Comparison of ENCODE assay signal across 9 mouse cellular contexts in the genomic region with DNA sequence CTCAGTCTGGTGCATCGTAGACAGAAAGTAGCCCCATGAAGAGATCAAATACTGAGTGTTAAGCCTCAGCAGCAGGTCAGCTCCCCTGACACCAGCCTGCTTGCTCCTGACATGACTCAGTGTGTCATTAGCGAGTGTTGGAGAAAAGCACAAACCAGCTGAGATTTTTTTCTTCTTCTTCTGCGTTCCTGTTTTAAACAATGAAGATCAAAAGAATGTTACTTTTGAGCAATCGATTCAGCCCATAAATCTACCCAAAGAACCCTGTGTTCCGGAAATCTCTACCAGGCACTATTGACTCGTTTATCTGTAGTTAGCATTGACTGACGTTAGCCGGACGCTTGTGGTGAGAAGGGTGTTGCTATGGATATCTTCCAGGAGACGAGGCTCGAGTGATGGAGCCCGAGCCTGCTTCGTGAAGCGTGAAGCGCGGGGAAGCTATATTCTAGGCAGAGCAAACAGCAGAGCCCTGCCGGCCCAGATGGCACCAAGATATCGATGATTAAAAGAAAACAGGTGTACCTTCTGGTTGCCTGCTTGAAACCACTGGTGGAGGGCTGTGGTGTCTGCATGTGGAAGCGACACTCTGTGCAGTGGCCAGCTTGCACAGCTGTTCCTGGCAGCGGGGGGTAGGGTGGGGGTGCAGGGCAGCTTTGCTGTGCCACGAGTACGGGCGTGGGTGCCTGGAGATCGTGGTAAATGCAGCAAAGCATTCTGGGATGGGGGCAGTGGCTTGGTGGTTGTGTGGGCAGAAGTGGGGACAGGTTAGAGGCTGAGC. TPM values are rescaled to one million over a fixed set of nuclear protein-coding genes. Genes with fewer than 3 reads are reported as not detected.
DNase-seq lines count a peak whose midpoint lies in the region; ATAC-seq lines count a peak whose summit lies in the region.
"Had no signal": no experiment of that assay in that cellular context is flagged by ENCODE, and none has a peak within 500 bp of the region (broad histone marks: within the 10 kb centered on the region; RNA-seq: fewer than 3 reads in every experiment).

No protein-coding gene starts in this region.

- 47% methylated on average over 24 of the region's 24 CpGs for WGBS in hindbrain, embryonic 11.5 days
- 24% methylated on average over 24 of the region's 24 CpGs for WGBS in midbrain, embryonic 13.5 days

- peak overlapping the region; percentile 36; the same call in 1 of the 2 replicates for H3K27ac ChIP-seq in hindbrain, embryonic 11.5 days (ENCODE audit: low read depth, low read length)
- peak overlapping the region; percentile 77 for H3K27ac ChIP-seq in midbrain, embryonic 13.5 days
- H3K27ac ChIP-seq: embryonic facial prominence, embryonic 12.5 days had no signal

- H3K9ac ChIP-seq in hindbrain, embryonic 11.5 days (ENCODE audit: low read depth, low read length): no peak overlapping the region
- H3K9ac ChIP-seq in midbrain, embryonic 13.5 days (replicated peaks): peak overlapping the region; percentile 34; the same call in 1 of the 2 replicates
- H3K9ac ChIP-seq: embryonic facial prominence, embryonic 12.5 days had no signal

- no peaks in the 10 kb centered on the region for H3K9me3 ChIP-seq in hindbrain, embryonic 11.5 days (ENCODE audit: control insufficient read depth, low read length)
- no peaks in the 10 kb centered on the region for H3K9me3 ChIP-seq in midbrain, embryonic 13.5 days
- H3K9me3 ChIP-seq: embryonic facial prominence, embryonic 12.5 days had no signal

- H3K36me3 ChIP-seq in hindbrain, embryonic 11.5 days (ENCODE audit: control insufficient read depth, insufficient read depth, low read length): no peaks in the 10 kb centered on the region
- H3K36me3 ChIP-seq in midbrain, embryonic 13.5 days: no peaks in the 10 kb centered on the region
- H3K36me3 ChIP-seq: embryonic facial prominence, embryonic 12.5 days had no signal

- no peak overlapping the region for H3K4me2 ChIP-seq in hindbrain, embryonic 11.5 days (replicated peaks; ENCODE audit: low read depth, low read length)
- H3K4me2 ChIP-seq in midbrain, embryonic 13.5 days (replicated peaks): peak overlapping the region; percentile 29; the same call in 1 of the 2 replicates
- H3K4me2 ChIP-seq: embryonic facial prominence, embryonic 12.5 days had no signal

- peaks cover 5% of the 10 kb centered on the region; the same call in 1 of the 2 replicates for H3K27me3 ChIP-seq in hindbrain, embryonic 11.5 days (ENCODE audit: control insufficient read depth, insufficient read depth, low read length)
- H3K27me3 ChIP-seq in midbrain, embryonic 13.5 days: peaks cover 14% of the 10 kb centered on the region

- H3K4me3 ChIP-seq in hindbrain, embryonic 11.5 days (ENCODE audit: low read depth, low read length): no peak overlapping the region
- H3K4me3 ChIP-seq in midbrain, embryonic 13.5 days (replicated peaks): no peak overlapping the region
- H3K4me3 ChIP-seq: embryonic facial prominence, embryonic 12.5 days had no signal

- 0 out of 2 replicates have a peak, but pooled peaks have one; percentile 46 for ATAC-seq in hindbrain, embryonic 11.5 days (ENCODE audit: low FRiP score)
- ATAC-seq in midbrain, embryonic 13.5 days: peak; percentile 59

- peaks cover 4% of the 10 kb centered on the region; the same call in 1 of the 2 replicates for H3K4me1 ChIP-seq in hindbrain, embryonic 11.5 days (replicated peaks; ENCODE audit: control insufficient read depth, insufficient read depth, low read length)
- H3K4me1 ChIP-seq in midbrain, embryonic 13.5 days (replicated peaks): peaks cover 23% of the 10 kb centered on the region
- H3K4me1 ChIP-seq: embryonic facial prominence, embryonic 12.5 days had no signal

- peak; percentile 47 for DNase-seq in cerebellum, adult 9-11 months
- no peak for DNase-seq in cerebellum, adult 11 months
- DNase-seq in CD4-positive, CD25-positive, alpha-beta regulatory T cell, adult 2 months (ENCODE audit: low read depth, low spot score): peak; percentile 76
- peak; percentile 47 for DNase-seq in hindbrain, embryonic 11.5 days (ENCODE audit: low spot score)
- DNase-seq in thymus, postnatal 0 days (ENCODE audit: low spot score): peak; percentile 56
- DNase-seq in testis, postnatal 10 days (ENCODE audit: low spot score): no peak
- no peak for DNase-seq in lung, postnatal 4 days

RNA-seq across cellular contexts. Expression of a gene that starts 5.5 kb away (rescaled TPM):
- polyA plus RNA-seq in hindbrain, embryonic 11.5 days (2014; fragmentation: Nextera tagmentation; extraction: Ambion mirVana): 27.0 and 32.3 TPM in 2 replicates
- 24.4 and 25.4 TPM in 2 replicates for polyA plus RNA-seq in midbrain, embryonic 13.5 days (2015; fragmentation: Nextera tagmentation; extraction: Ambion mirVana)
- polyA plus RNA-seq in thymus, postnatal 0 days (2015; fragmentation: Nextera tagmentation; extraction: Ambion mirVana): 44.6 and 45.3 TPM in 2 replicates

RNA-seq across cellular contexts. Expression of a gene that starts 15.3 kb away (rescaled TPM):
- 0.59 and 0.88 TPM in 2 replicates for polyA plus RNA-seq in hindbrain, embryonic 11.5 days (2014; fragmentation: Nextera tagmentation; extraction: Ambion mirVana)
- 2.7 and 3.3 TPM in 2 replicates for polyA plus RNA-seq in midbrain, embryonic 13.5 days (2015; fragmentation: Nextera tagmentation; extraction: Ambion mirVana)
- 0.49 and 0.74 TPM in 2 replicates for polyA plus RNA-seq in thymus, postnatal 0 days (2015; fragmentation: Nextera tagmentation; extraction: Ambion mirVana)

RNA-seq across cellular contexts. Expression of a gene that starts 18.6 kb away (rescaled TPM):
- 1.4 and 1.9 TPM in 2 replicates for polyA plus RNA-seq in hindbrain, embryonic 11.5 days (2014; fragmentation: Nextera tagmentation; extraction: Ambion mirVana)
- 1.6 and 1.7 TPM in 2 replicates for polyA plus RNA-seq in midbrain, embryonic 13.5 days (2015; fragmentation: Nextera tagmentation; extraction: Ambion mirVana)
- 1.2 and 1.8 TPM in 2 replicates for polyA plus RNA-seq in thymus, postnatal 0 days (2015; fragmentation: Nextera tagmentation; extraction: Ambion mirVana)

RNA-seq across cellular contexts. Expression of a gene that starts 55.2 kb away (rescaled TPM):
- 17.6 and 22.8 TPM in 2 replicates for polyA plus RNA-seq in hindbrain, embryonic 11.5 days (2014; fragmentation: Nextera tagmentation; extraction: Ambion mirVana)
- polyA plus RNA-seq in midbrain, embryonic 13.5 days (2015; fragmentation: Nextera tagmentation; extraction: Ambion mirVana): 35.9 and 36.3 TPM in 2 replicates
- 26.9 and 27.9 TPM in 2 replicates for polyA plus RNA-seq in thymus, postnatal 0 days (2015; fragmentation: Nextera tagmentation; extraction: Ambion mirVana)

Comparison
In these comparisons a context has a peak if more than half of its experiments do, and no peak if none do; other contexts are left out.
1. DNase-seq: peak in cerebellum, adult 9-11 months (single experiment), CD4-positive, CD25-positive, alpha-beta regulatory T cell, adult 2 months (single experiment), hindbrain, embryonic 11.5 days (single experiment) and thymus, postnatal 0 days (single experiment); none in cerebellum, adult 11 months (single experiment), testis, postnatal 10 days (single experiment) and lung, postnatal 4 days (0 of 2).